Mouse (Mus musculus) cerebellum, adult 2 months (tissue): ENCODE data around the gene Abi3bp.

Experiments used
- CTCF ChIP-seq: fragments of 200-500 bp; IDR thresholded peaks from 2 replicates; pipeline ENCODE4 v1.5.1; 2011; ENCODE audit warnings: low read depth, mild to moderate bottlenecking, control low read depth, low read length, moderate library complexity, borderline replicate concordance; ENCODE audit not compliant: insufficient read depth
- POLR2A ChIP-seq: fragments of 200-500 bp; IDR thresholded peaks from 2 replicates; pipeline ENCODE4 v1.6.1; 2011; ENCODE audit warnings: low read length, control low read depth, borderline replicate concordance; ENCODE audit not compliant: insufficient read depth

DNA sequence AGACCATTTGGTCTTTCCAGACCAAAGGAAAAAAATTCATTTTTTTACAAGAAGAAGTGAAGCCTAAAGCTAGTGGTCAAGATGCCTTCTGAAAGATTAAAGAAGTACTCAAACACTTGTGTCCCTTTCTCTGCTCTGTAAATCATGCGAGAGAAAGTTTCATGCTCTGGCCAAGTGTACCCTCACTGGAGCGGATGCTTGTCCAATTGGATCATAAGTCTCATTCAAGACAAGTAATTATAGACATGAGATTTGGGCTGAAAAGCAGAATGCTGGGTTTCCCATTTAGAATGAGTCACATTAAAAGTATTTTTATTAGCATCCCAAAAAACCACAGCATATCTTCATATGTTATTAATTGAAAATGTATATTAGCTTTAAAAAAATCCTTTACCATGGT is 4.5 kb upstream of the Abi3bp start:
- TF ChIP-seq CTCF (no peak), POLR2A (no peak)
